Mouse (Mus musculus) kidney, adult 2 months (tissue): Measurements from ENCODE around the gene Gas2l3.

Source experiments
- CTCF ChIP-seq: fragments of 200-500 bp; conservative IDR thresholded peaks from 2 replicates; pipeline ENCODE4 v1.5.1; 2011; ENCODE audit warnings: low read depth, mild to moderate bottlenecking, control low read depth, low read length, moderate library complexity, mixed read lengths; ENCODE audit not compliant: insufficient read depth, insufficient read length
- POLR2A ChIP-seq: fragments of 200-500 bp; IDR thresholded peaks from one replicate; pipeline ENCODE4 v1.6.1; 2011; ENCODE audit warnings: low read depth, low read length, control low read depth

DNA sequence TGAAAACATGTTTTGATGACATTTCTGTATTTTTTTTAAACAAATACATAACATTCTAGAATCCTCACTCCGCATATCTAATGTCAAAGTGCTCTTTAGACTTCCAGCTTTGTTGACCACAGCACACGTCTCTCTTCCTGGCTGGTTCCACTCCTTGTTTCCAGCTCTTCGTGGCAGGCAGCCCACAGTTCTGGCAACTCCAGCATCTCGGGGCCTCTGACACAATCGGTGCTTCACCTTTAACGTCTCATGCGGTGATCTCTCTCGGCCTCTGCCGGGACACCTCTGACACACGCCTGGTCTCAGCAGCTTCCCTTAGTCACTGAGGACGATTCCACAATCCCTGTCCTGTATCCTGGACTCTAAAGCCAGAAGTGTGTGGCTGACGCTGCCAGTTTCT, 5.8 kb downstream of the Gas2l3 start:
- TF ChIP-seq POLR2A (no peak), CTCF (no peak)
